In genomic region chr2:123551249-123551850, GRCm38 (mm10) we compare ENCODE assay signal across 20 mouse cellular contexts.
DNase-seq lines count a peak whose midpoint lies in the region; ATAC-seq and TF ChIP-seq lines count a peak whose summit lies in the region.
"Had no signal": no experiment of that assay in that cellular context is flagged by ENCODE, and none has a peak within 500 bp of the region (broad histone marks: within the 10 kb centered on the region; RNA-seq: fewer than 3 reads in every experiment).

No protein-coding gene starts in this region.

- H3K27me3 ChIP-seq in kidney, postnatal 0 days (ENCODE audit: insufficient read depth, low read length), result no peaks in the 10 kb centered on the region
- H3K27me3 ChIP-seq: CH12.LX; embryonic facial prominence, embryonic 13.5 days; forebrain, embryonic 12.5 days; heart, embryonic 12.5 days; Patski had no signal

- H3K4me2 ChIP-seq in kidney, postnatal 0 days (ENCODE audit: low read length), result no peak overlapping the region
- H3K4me2 ChIP-seq: embryonic facial prominence, embryonic 13.5 days; forebrain, embryonic 12.5 days; heart, embryonic 12.5 days; hindbrain, embryonic 14.5 days had no signal

- no peaks in the 10 kb centered on the region for H3K36me3 ChIP-seq in kidney, postnatal 0 days (ENCODE audit: insufficient read depth, low read length)
- H3K36me3 ChIP-seq: embryonic facial prominence, embryonic 13.5 days; forebrain, embryonic 12.5 days; heart, embryonic 12.5 days; hindbrain, embryonic 10.5 days had no signal

- no peaks in the 10 kb centered on the region for H3K4me1 ChIP-seq in kidney, postnatal 0 days (replicated peaks; ENCODE audit: insufficient read depth, low read length)
- H3K4me1 ChIP-seq: embryonic facial prominence, embryonic 13.5 days; forebrain, embryonic 12.5 days; heart, embryonic 12.5 days; hindbrain, embryonic 10.5 days had no signal

- TF ChIP-seq CTCF in kidney, postnatal 0 days (IDR thresholded peaks at IDR 0.05; ENCODE audit: low read depth), result no peak

- H3K4me3 ChIP-seq in kidney, postnatal 0 days (replicated peaks; ENCODE audit: low read depth, low read length), result no peak overlapping the region
- H3K4me3 ChIP-seq: embryonic facial prominence, embryonic 13.5 days; forebrain, embryonic 12.5 days; heart, adult 2 months; heart, embryonic 12.5 days; hindbrain, embryonic 10.5 days had no signal

- peak; percentile 6 for DNase-seq in adrenal gland, postnatal 10 days
- DNase-seq in adrenal gland, postnatal 4 days (ENCODE audit: low spot score in 2 of 2), result no peak
- peak; percentile 79 for DNase-seq in kidney, postnatal 0 days (ENCODE audit: low spot score)
- DNase-seq in kidney, adult 18-20 months, result no peak
- DNase-seq in adrenal gland, postnatal 14 days, result peak; percentile 9
- DNase-seq in brain, adult 2 months (ENCODE audit: low read depth, low spot score), result peak; percentile 7
- DNase-seq: cerebellum, adult 18-20 months; cerebellum, adult 9-11 months; cerebellum, postnatal 36 days; gastrocnemius, postnatal 14 days; heart, adult 2 months had no signal

- H3K9me3 ChIP-seq in kidney, postnatal 0 days (replicated peaks; ENCODE audit: low read length), result no peaks in the 10 kb centered on the region
- H3K9me3 ChIP-seq: embryonic facial prominence, embryonic 13.5 days; forebrain, embryonic 12.5 days; heart, embryonic 12.5 days; hindbrain, embryonic 10.5 days had no signal

- WGBS in kidney, postnatal 0 days, result 13% methylated on average over 1 of the region's 1 CpGs

- H3K27ac ChIP-seq in kidney, postnatal 0 days, result no peak overlapping the region
- H3K27ac ChIP-seq: embryonic facial prominence, embryonic 13.5 days; forebrain, embryonic 12.5 days; heart, adult 2 months; hindbrain, embryonic 10.5 days; hindbrain, embryonic 14.5 days had no signal

- no peak for ATAC-seq in kidney, postnatal 0 days (replicated peaks; ENCODE audit: low FRiP score, low read depth)
- ATAC-seq: activated CD4-positive, CD25-positive, alpha-beta regulatory T cell, adult 4 months; forebrain, embryonic 16.5 days; Patski had no signal

- H3K9ac ChIP-seq in kidney, postnatal 0 days (ENCODE audit: low read depth, low read length), result no peak overlapping the region
- H3K9ac ChIP-seq: embryonic facial prominence, embryonic 13.5 days; forebrain, embryonic 12.5 days; heart, embryonic 12.5 days; hindbrain, embryonic 14.5 days had no signal

Comparison
In these comparisons a context has a peak if more than half of its experiments do, and no peak if none do; other contexts are left out.
1. DNase-seq: peak in adrenal gland, postnatal 10 days (single experiment), kidney, postnatal 0 days (single experiment), adrenal gland, postnatal 14 days (single experiment) and brain, adult 2 months (single experiment); none in adrenal gland, postnatal 4 days (0 of 2) and kidney, adult 18-20 months (single experiment).